Mouse (Mus musculus) lung, postnatal 14 days (tissue): ENCODE data around the gene Shc1.
A peak's percentile ranks its signal among the peaks of the same experiment; 100 is the strongest.

Experiments
- DNase-seq: peaks from one replicate; pipeline ENCODE4 v3.0.0; 2021

Shc1 gene

GRCm38 (mm10) chr3:89390699-89391662, 27.3 kb upstream of the Shc1 start:
- no peak for DNase-seq

- peak; percentile 58 for DNase-seq
Observed at GRCm38 (mm10) chr3:89391663-89392511, 26.4 kb upstream of the Shc1 start.

GRCm38 (mm10) chr3:89392871-89393311, 25.4 kb upstream of the Shc1 start:
- peak; percentile 42 for DNase-seq

GRCm38 (mm10) chr3:89393605-89394004, 24.6 kb upstream of the Shc1 start:
- DNase-seq, result peak; percentile 98

GRCm38 (mm10) chr3:89394006-89394893, 24.0 kb upstream of the Shc1 start, which contains the start of gene Zbtb7b:
Gene Zbtb7b (minus strand): TSS chr3:89394776.
- DNase-seq, result peak; percentile 84

GRCm38 (mm10) chr3:89394894-89395256, 23.4 kb upstream of the Shc1 start:
- peak; percentile 83 for DNase-seq

GRCm38 (mm10) chr3:89395419-89395805, 22.8 kb upstream of the Shc1 start:
- no peak for DNase-seq

GRCm38 (mm10) chr3:89395806-89396653, 22.2 kb upstream of the Shc1 start:
- DNase-seq, result peak; percentile 81

GRCm38 (mm10) chr3:89396654-89397005, 21.6 kb upstream of the Shc1 start:
- DNase-seq, result no peak

- no peak for DNase-seq
Observed at GRCm38 (mm10) chr3:89401329-89401728, 16.9 kb upstream of the Shc1 start.

- DNase-seq, result no peak
Observed at GRCm38 (mm10) chr3:89402693-89403092, 15.6 kb upstream of the Shc1 start, which contains the start of gene Lenep. Gene Lenep (minus strand): TSS chr3:89402793.

GRCm38 (mm10) chr3:89406887-89407286, 11.4 kb upstream of the Shc1 start:
- DNase-seq, result no peak

GRCm38 (mm10) chr3:89408448-89408847, 9.8 kb upstream of the Shc1 start:
- no peak for DNase-seq

- no peak for DNase-seq
Observed at GRCm38 (mm10) chr3:89409701-89410100, 8.5 kb upstream of the Shc1 start.

- no peak for DNase-seq
Observed at GRCm38 (mm10) chr3:89410864-89411263, 7.4 kb upstream of the Shc1 start.

GRCm38 (mm10) chr3:89411490-89412393, 6.5 kb upstream of the Shc1 start, which contains the start of gene Flad1:
Gene Flad1 (minus strand): TSS chr3:89411870.
- DNase-seq, result peak; percentile 99

- no peak for DNase-seq
Observed at GRCm38 (mm10) chr3:89416158-89416557, 2.1 kb upstream of the Shc1 start.

GRCm38 (mm10) chr3:89417131-89417530, 1.1 kb upstream of the Shc1 start:
- no peak for DNase-seq

GRCm38 (mm10) chr3:89417840-89418169, 438 bp upstream of the Shc1 start:
- DNase-seq, result no peak

- DNase-seq, result peak; percentile 88
Observed at GRCm38 (mm10) chr3:89418861-89419250, 613 bp downstream of the Shc1 start.
